Mouse (Mus musculus): ENCODE results near the gene 3110009E18Rik. TPM values are rescaled to one million over a fixed set of nuclear protein-coding genes. Genes with fewer than 3 reads are reported as not detected.

The 3110009E18Rik gene
- total RNA-seq, 2 experiments from 2014 or later, result 5.4 to 5.5 TPM

DNA sequence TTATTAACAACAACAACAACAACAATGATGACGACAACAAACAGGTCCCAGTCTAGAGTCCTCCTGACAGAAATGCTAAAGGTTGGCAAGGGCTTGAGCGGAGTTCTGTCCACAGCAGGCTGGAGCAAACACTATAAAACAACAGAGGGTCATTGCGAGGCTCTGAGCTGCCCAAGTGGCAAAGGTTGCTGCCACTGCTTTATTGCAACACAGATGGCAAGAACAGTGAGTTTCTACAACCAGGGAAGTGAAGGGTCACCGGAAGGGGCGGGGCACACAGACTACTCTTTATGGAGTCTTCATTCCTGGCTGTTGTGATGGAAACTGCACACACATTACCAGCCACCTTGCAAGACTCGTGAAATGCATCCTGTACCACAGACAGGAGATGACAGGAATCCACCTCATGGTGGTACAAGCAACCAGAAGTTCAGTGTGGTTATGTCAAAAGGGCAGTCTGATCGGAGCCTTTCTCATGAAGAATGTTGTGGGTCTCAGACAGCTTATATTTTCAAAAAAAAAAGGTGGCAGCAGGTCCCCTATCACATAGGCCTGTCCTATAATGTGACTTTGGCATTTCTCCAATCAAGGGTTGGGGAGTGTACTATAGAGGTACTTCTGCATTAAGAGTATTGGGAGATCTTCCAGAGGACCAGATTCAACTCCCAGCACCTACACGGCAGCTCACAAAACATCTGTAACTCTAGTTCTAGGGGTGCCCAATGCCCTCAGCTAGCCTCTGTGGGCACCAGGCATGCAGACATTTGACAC lies 20.3 kb upstream of the 3110009E18Rik start:
- intact Hi-C loops (cut with DNase I), result no loop called here
- DNase-seq, result no peak

- intact Hi-C loops (cut with DNase I), result no loop called here
- no peak for DNase-seq
These were observed 19.8 kb upstream of the 3110009E18Rik start for GRCm38 (mm10) chr1:120101227-120101609.

GRCm38 (mm10) chr1:120105556-120105959 lies 15.4 kb upstream of the 3110009E18Rik start:
- DNase-seq, result no peak

GRCm38 (mm10) chr1:120109741-120110432 lies 11.1 kb upstream of the 3110009E18Rik start:
- intact Hi-C loops (cut with DNase I), result no loop called here
- no peak for DNase-seq

More at GRCm38 (mm10) chr1:120105556-120105959, 15.4 kb upstream of the 3110009E18Rik start:
- intact Hi-C loops (cut with DNase I), result no loop called here

DNA sequence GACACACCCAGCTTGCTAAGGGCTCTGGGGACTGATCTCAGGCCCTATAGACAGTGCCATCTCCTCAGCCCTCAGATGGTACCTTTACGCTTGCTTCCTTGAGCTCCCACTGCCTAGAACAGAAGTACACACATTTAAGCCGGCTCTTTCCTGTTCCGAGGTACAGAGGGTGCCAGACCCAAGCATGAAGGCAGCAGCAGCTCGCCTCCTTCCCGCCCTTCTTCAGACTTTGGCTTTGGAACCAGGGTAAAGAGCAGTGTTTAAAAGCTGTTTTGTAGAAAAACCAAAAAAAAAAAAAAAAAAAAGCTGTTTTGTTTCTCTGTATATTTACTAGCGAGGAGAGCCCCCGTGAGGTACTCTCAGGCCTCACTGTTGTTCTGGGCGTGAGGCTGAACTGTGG lies 9.2 kb upstream of the 3110009E18Rik start:
- intact Hi-C loops (cut with DNase I), result no loop called here
- no peak for DNase-seq

GRCm38 (mm10) chr1:120112251-120113187 lies 8.5 kb upstream of the 3110009E18Rik start:
- intact Hi-C loops (cut with DNase I), result no loop called here
- DNase-seq, result no peak

DNA sequence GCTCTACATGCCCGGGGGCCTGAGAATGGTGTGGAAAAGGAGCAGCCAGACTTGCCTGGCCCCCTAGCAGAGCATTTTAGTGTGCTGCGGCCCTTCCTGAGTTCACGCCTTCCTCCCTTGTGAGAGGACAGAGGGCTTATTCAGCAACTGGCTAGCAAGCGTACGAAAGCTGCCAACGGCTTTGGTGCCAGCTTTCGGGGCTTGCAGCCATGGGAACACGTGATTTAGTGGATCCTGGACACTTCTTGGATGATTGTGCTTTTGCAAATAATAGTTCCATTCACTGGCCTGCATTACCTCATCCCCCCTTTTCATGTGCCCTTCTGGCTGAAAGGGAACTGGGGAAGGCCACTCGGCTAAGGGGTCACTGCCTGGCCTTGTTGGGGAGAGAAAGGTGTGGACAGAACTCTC lies 5.3 kb upstream of the 3110009E18Rik start:
- peak; percentile 66 to 86 for DNase-seq
- intact Hi-C loops (cut with DNase I), result no loop called here

DNA sequence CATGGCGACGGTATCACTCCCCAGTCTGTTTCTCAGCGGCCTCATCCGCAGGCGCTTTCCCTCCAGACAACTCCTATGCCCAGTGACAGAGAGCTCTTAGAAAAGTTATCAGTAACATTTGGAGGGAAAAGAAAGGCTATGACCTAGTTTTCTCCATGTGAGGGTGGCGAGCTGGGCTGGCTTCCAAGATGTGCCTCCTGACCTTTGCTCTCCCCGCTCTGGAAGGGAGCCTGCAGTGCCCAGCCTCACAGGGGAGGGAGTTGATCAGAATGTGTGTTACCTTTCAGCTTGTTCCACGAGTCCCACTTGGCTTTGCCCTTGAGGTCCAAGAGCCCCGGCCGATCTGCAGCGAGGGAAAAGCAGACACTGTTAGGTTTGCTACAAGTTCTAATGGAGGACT lies 4.9 kb upstream of the 3110009E18Rik start:
- DNase-seq, result peak; percentile 21 to 25
- intact Hi-C loops (cut with DNase I), result no loop called here

GRCm38 (mm10) chr1:120118854-120119253 lies 2.1 kb upstream of the 3110009E18Rik start:
- DNase-seq, result no peak

GRCm38 (mm10) chr1:120119389-120119788 lies 1.6 kb upstream of the 3110009E18Rik start:
- no peak for DNase-seq
- intact Hi-C loops (cut with DNase I), result no loop called here

More at GRCm38 (mm10) chr1:120118854-120119253, 2.1 kb upstream of the 3110009E18Rik start:
- intact Hi-C loops (cut with DNase I), result no loop called here

DNA sequence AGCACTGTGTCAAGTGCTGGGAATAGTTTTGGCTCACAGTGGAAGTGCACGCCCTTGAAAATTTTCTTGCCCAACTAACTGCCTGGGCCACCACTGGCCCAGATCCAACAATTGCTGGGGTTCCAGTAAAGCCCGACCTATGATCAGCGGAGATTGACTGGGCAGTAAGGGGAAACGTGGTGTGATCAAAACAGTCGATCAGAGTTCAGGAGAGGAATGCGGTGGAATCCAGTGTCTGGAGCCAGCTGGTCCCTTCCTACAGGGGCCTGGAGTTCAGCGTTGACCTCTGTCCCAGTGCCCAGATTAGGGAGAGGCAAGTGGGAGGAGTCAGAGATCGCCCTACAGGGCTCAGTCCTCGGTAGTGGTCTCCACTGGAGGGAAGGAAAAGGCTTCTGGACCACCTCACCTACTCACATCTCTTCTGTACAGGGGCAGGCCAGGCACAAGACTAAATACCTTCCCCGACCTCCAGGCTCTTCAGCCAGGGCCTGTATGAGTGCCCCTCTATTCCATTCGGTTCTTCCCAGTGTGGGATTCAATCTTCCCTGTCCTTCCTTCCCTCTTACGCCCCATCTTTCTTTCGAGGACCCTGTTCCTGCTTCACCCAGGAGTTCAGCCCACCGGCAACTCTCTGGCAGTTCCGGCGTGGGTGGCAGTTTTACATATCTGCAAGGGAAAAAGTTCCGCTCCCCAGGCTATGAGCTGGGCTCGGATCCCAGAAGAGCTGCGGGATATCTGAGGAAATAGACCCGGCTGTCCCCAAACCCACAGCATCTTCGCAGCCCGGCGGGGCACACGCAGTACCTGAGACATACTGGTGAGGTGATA lies 632 bp upstream of the 3110009E18Rik start:
- intact Hi-C loops (cut with DNase I), result no loop called here
- peak; percentile 46 to 70 for DNase-seq

DNA sequence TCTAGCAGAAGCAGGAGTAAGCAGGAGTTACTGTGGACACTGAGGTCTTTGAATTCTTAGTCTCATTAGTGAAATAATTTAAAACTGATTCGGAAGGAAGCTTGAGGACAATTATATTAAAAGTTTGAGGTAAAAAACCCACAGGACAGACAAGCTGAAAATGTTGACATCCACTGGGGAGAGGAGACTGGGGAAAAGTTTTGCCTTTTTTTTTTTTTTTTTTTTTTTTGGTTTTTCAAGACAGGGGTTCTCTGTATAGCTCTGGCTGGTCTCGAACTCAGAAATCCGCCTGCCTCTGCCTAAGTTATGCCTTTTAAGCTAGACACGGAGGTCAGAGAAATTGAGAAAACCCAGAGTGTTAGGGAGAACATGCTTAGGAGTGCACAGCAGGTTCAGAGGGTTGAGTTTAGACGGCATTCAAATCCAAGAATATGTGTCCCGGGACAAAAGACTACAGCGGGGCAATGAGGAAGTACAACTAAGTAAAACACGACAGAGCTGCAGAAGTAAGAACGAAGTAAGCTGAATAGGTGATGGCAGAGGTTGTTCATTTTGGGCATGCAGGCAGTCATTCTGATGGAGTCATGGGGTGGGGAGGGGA lies 1.0 kb downstream of the 3110009E18Rik start:
- DNase-seq, result no peak
- intact Hi-C loops (cut with DNase I), result no loop called here

- intact Hi-C loops (cut with DNase I), result no loop called here
- no peak for DNase-seq
These were observed 1.8 kb downstream of the 3110009E18Rik start for GRCm38 (mm10) chr1:120122634-120123383.

GRCm38 (mm10) chr1:120124839-120125238 lies 3.9 kb downstream of the 3110009E18Rik start:
- intact Hi-C loops (cut with DNase I), result no loop called here
- DNase-seq, result no peak

GRCm38 (mm10) chr1:120125471-120125870 lies 4.5 kb downstream of the 3110009E18Rik start:
- intact Hi-C loops (cut with DNase I), result no loop called here
- no peak for DNase-seq

DNA sequence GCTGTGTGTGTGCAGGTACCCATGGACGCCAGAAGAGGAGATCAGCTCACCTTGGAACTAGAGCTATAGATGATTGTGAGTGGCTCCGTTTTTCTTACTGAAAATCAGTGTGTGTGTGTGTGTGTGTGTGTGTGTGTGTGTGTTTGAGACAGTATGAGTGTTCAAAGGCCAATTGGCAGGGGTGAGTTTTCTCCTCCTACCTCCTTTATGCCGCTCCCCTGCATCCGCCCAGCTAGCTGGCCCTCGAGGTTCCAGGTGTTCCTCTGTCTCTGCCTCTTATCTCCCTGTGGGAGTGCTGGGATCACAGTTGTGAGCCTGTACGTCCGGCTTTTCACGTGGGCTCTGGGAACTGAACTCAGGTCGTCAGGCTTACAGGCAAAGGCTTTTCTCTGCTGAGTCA lies 5.3 kb downstream of the 3110009E18Rik start:
- no peak for DNase-seq
- intact Hi-C loops (cut with DNase I), result no loop called here

- DNase-seq, result no peak
- intact Hi-C loops (cut with DNase I), result no loop called here
These were observed 11.4 kb downstream of the 3110009E18Rik start for GRCm38 (mm10) chr1:120132376-120132775.

DNA sequence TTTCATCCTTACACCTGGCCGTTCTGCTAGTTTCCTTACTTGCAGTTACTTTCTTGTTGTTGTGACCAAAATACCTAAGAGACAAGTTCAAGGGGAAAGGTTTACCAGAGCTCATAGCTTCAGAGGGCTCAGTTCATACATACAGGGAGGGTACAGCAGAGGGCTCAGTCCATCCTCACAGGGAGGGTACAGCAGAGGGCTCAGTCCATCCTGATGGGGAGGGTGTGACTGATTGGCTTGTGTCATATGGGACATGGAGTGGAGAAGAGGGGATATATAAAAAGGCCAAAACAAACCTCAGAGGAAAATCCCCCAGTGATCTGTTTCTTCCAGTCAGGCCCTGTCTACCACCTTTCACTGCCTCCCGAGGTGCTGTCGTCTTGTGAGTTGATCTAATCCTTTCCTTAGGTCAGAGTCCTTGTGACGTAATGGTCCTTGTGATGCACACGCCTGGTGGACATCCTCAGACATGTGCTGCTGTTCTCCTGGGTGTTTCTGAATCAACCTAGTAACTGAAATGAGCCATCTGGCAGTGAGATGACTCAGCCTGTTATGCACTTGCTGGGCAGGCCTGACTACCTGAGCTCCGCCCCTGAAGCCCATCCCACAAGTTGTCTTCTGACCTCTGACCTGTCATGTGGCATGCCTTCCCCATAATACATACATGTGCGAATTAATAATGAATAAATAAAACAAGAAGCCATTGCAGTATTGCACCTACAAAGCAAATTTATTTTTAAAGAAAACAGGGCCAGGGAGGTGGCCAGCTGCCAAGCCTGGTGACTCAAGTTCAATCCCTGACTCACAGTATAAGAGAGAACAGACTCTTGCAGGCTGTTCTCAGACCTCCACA lies 15.2 kb downstream of the 3110009E18Rik start:
- intact Hi-C loops (cut with DNase I), result no loop called here
- DNase-seq, result peak in 1 of 2 experiments; percentile 17
